In the genomic region with DNA sequence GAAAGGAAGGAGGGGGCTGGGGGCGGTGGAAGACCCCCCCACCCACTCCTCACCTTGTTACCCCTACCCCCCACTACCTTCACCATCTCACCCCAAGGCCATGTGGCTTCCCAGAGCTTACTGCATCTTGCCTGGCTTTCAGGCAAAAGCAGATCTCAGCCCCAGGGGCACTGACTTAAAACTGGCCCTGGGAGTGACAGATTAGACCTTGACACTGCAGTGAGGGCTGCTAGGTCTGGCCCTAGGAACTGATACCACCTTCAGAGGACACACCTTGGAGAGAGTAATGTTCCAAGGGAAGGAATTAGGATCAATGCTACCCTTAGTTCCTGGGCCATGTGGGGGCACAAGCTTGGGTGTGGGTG, we compare ENCODE assay signal across 8 mouse cellular contexts. TPM values are rescaled to one million over a fixed set of nuclear protein-coding genes. Genes with fewer than 3 reads are reported as not detected.
DNase-seq lines count a peak whose midpoint lies in the region; ATAC-seq and TF ChIP-seq lines count a peak whose summit lies in the region.

No protein-coding gene starts in this region.

- H3K4me1 ChIP-seq in erythroblast, embryonic 14.5 days (ENCODE audit: control insufficient read depth): peaks cover 35% of the 10 kb centered on the region
- H3K4me1 ChIP-seq in embryonic facial prominence, embryonic 11.5 days (ENCODE audit: control insufficient read depth, insufficient read depth, low read length): no peaks in the 10 kb centered on the region
- 0 out of 2 replicates have a peak, but pooled peaks cover 7% of the 10 kb centered on the region for H3K4me1 ChIP-seq in intestine, embryonic 15.5 days (replicated peaks)
- H3K4me1 ChIP-seq in neural tube, embryonic 12.5 days: no peaks in the 10 kb centered on the region

- H3K27me3 ChIP-seq in erythroblast, embryonic 14.5 days (ENCODE audit: control insufficient read depth): no peaks in the 10 kb centered on the region
- H3K27me3 ChIP-seq in C2C12 (ENCODE audit: control insufficient read depth, insufficient read depth, insufficient read length): no peaks in the 10 kb centered on the region
- H3K27me3 ChIP-seq in embryonic facial prominence, embryonic 11.5 days (ENCODE audit: control insufficient read depth, insufficient read depth, low read length): no peaks in the 10 kb centered on the region
- no peaks in the 10 kb centered on the region for H3K27me3 ChIP-seq in intestine, embryonic 15.5 days (replicated peaks)
- H3K27me3 ChIP-seq in neural tube, embryonic 12.5 days (replicated peaks): no peaks in the 10 kb centered on the region

- no peak for TF ChIP-seq CTCF in C2C12 (IDR thresholded peaks at IDR 0.05; ENCODE audit: control insufficient read depth, insufficient read depth, insufficient read length)

- peaks cover 17% of the 10 kb centered on the region for H3K79me3 ChIP-seq in C2C12 (ENCODE audit: low read depth)

- peak overlapping the region; percentile 84 for H3K4me2 ChIP-seq in embryonic facial prominence, embryonic 11.5 days (ENCODE audit: low read depth, low read length)
- peak overlapping the region; percentile 90 for H3K4me2 ChIP-seq in intestine, embryonic 15.5 days (replicated peaks)
- peak overlapping the region; percentile 87 for H3K4me2 ChIP-seq in neural tube, embryonic 12.5 days (replicated peaks)

- DNase-seq in embryonic facial prominence, embryonic 11.5 days (ENCODE audit: low spot score): no peak
- no peak for DNase-seq in adrenal gland, postnatal 14 days
- no peak for DNase-seq in left cerebral cortex, postnatal 14 days (ENCODE audit: low spot score in 2 of 2)

- ATAC-seq in erythroblast, adult 5-6 weeks (replicated peaks; ENCODE audit: low FRiP score, poor library complexity, severe bottlenecking): no peak
- peak; percentile 71 for ATAC-seq in embryonic facial prominence, embryonic 11.5 days (replicated peaks; ENCODE audit: insufficient number of reproducible peaks, low FRiP score, low TSS enrichment, low read depth)
- ATAC-seq in intestine, embryonic 15.5 days: peak; percentile 64
- no peak; the same call in none of the 2 replicates for ATAC-seq in neural tube, embryonic 12.5 days (ENCODE audit: low FRiP score, low read depth)

- no peaks in the 10 kb centered on the region for H3K9me3 ChIP-seq in erythroblast, embryonic 14.5 days (ENCODE audit: control insufficient read depth, low read length)
- H3K9me3 ChIP-seq in embryonic facial prominence, embryonic 11.5 days (replicated peaks; ENCODE audit: control insufficient read depth, low read length): no peaks in the 10 kb centered on the region
- H3K9me3 ChIP-seq in intestine, embryonic 15.5 days: no peaks in the 10 kb centered on the region
- no peaks in the 10 kb centered on the region for H3K9me3 ChIP-seq in neural tube, embryonic 12.5 days

- peak overlapping the region; percentile 89 for H3K9ac ChIP-seq in embryonic facial prominence, embryonic 11.5 days (replicated peaks; ENCODE audit: low read length)
- H3K9ac ChIP-seq in intestine, embryonic 15.5 days: no peak overlapping the region
- H3K9ac ChIP-seq in neural tube, embryonic 12.5 days: peak overlapping the region; percentile 79; the same call in 1 of the 2 replicates

- no peak overlapping the region for H3K27ac ChIP-seq in embryonic facial prominence, embryonic 11.5 days (replicated peaks; ENCODE audit: low read depth, low read length)
- H3K27ac ChIP-seq in intestine, embryonic 15.5 days: no peak overlapping the region
- H3K27ac ChIP-seq in neural tube, embryonic 12.5 days: no peak overlapping the region

- WGBS in embryonic facial prominence, embryonic 11.5 days: no CpG with 5 or more reads among the region's 1 CpGs
- no CpG with 5 or more reads among the region's 1 CpGs for WGBS in intestine, embryonic 15.5 days
- no CpG with 5 or more reads among the region's 1 CpGs for WGBS in neural tube, embryonic 12.5 days

- peaks cover 40% of the 10 kb centered on the region for H3K79me2 ChIP-seq in C2C12 (ENCODE audit: control insufficient read depth, insufficient read depth)

- intact Hi-C loops in left cerebral cortex, postnatal 14 days (cut with DNase I): loop anchor here (10.0 kb wide), 1 partner anchor 1286 kb away; no protein-coding TSS in a partner anchor

- peak overlapping the region; percentile 36 for H3ac ChIP-seq in C2C12 (ENCODE audit: control insufficient read depth, insufficient read length, low read depth)

- H3K36me3 ChIP-seq in erythroblast, embryonic 14.5 days (ENCODE audit: control insufficient read depth): no peaks in the 10 kb centered on the region; the same call in 1 of the 2 replicates
- no peaks in the 10 kb centered on the region for H3K36me3 ChIP-seq in C2C12 (ENCODE audit: control insufficient read depth, insufficient read depth)
- H3K36me3 ChIP-seq in embryonic facial prominence, embryonic 11.5 days (replicated peaks; ENCODE audit: control insufficient read depth, insufficient read depth, low read depth, low read length): no peaks in the 10 kb centered on the region
- H3K36me3 ChIP-seq in intestine, embryonic 15.5 days: no peaks in the 10 kb centered on the region
- H3K36me3 ChIP-seq in neural tube, embryonic 12.5 days: no peaks in the 10 kb centered on the region

- H3K4me3 ChIP-seq in erythroblast, embryonic 14.5 days (replicated peaks): peak overlapping the region; percentile 90
- H3K4me3 ChIP-seq in C2C12 (ENCODE audit: insufficient read depth, poor library complexity, severe bottlenecking): peak overlapping the region; percentile 55
- H3K4me3 ChIP-seq in embryonic facial prominence, embryonic 11.5 days (ENCODE audit: low read depth, low read length): peak overlapping the region; percentile 73
- peak overlapping the region; percentile 90 for H3K4me3 ChIP-seq in intestine, embryonic 15.5 days (replicated peaks)
- peak overlapping the region; percentile 81 for H3K4me3 ChIP-seq in neural tube, embryonic 12.5 days

TF ChIP-seq in C2C12, 6 proteins besides CTCF, POLR2A, EP300 and RAD21:
- TF ChIP-seq MYOG (IDR thresholded peaks at IDR 0.05; ENCODE audit: control insufficient read depth, extremely low read depth, insufficient read length) (no peak), MAX (IDR thresholded peaks at IDR 0.05) (no peak), FOSL1 (IDR thresholded peaks at IDR 0.05; ENCODE audit: insufficient read depth, low read length, poor library complexity, severe bottlenecking) (no peak), MYOD1 (IDR thresholded peaks at IDR 0.05; ENCODE audit: control insufficient read depth, insufficient read length, low read depth) (no peak), USF1 (IDR thresholded peaks at IDR 0.05; ENCODE audit: low read depth) (no peak), CEBPB (IDR thresholded peaks at IDR 0.05; ENCODE audit: low read depth) (no peak)
TF ChIP-seq in C2C12: peak in this region for 0.

RNA-seq across cellular contexts. Expression of gene Suclg2, which starts 0.4 kb away (rescaled TPM):
- polyA plus RNA-seq in erythroblast, embryonic 14.5 days (2012): 0.82 and 1.0 TPM in 2 replicates
- 7.7 and 8.1 TPM in 2 replicates for total RNA-seq in erythroblast, adult 5-6 weeks (2015; ENCODE audit: low replicate concordance)
- total RNA-seq in erythroblast, adult 5-6 weeks (2017; ENCODE audit: low replicate concordance): 10.0 and 13.8 TPM in 2 replicates
- 23.2 TPM for polyA plus RNA-seq in C2C12 (2012; fragmentation: generic; extraction: Trizol)
- 64.7 and 67.2 TPM in 2 replicates for polyA plus RNA-seq in embryonic facial prominence, embryonic 11.5 days (2014; fragmentation: Nextera tagmentation; extraction: Ambion mirVana)
- polyA plus RNA-seq in intestine, embryonic 15.5 days (2015; fragmentation: Nextera tagmentation; extraction: Ambion mirVana): 110 and 116 TPM in 2 replicates
- 23.7 and 26.6 TPM in 2 replicates for polyA plus RNA-seq in neural tube, embryonic 12.5 days (2016; fragmentation: Nextera tagmentation; extraction: Ambion mirVana)
- total RNA-seq in adrenal gland, postnatal 14 days (2021): 135 and 141 TPM in 2 replicates
- total RNA-seq in left cerebral cortex, postnatal 14 days (2021): 10 to 100 TPM; 13.4 to 15.7 TPM

Comparison
In these comparisons a context has a peak if more than half of its experiments do, and no peak if none do; other contexts are left out.
1. ATAC-seq: peak in embryonic facial prominence, embryonic 11.5 days (single experiment) and intestine, embryonic 15.5 days (single experiment); none in erythroblast, adult 5-6 weeks (single experiment) and neural tube, embryonic 12.5 days (single experiment).
2. RNA of gene Suclg2, which starts 0.4 kb away (polyA plus RNA-seq): 110 to 116 TPM in intestine, embryonic 15.5 days, 64.7 to 67.2 TPM in embryonic facial prominence, embryonic 11.5 days, 23.7 to 26.6 TPM in neural tube, embryonic 12.5 days and 23.2 TPM in C2C12 (single experiment); 0.82 to 1.0 TPM in erythroblast, embryonic 14.5 days; every median in the first group is over 10 times any median in the second.
3. Peak in every context shown above with its lines, with median percentiles within 50 percentile points of each other: H3K4me3 ChIP-seq and H3K4me2 ChIP-seq.